Mouse (Mus musculus) neural tube, embryonic 12.5 days (tissue): ENCODE results near the gene Nbea. TPM values are rescaled to one million over a fixed set of nuclear protein-coding genes. Genes with fewer than 3 reads are reported as not detected.

ENCODE experiments used
- ATAC-seq: fragments of 200-750 bp; cut with Nextera tagmentation; 2 replicates; pipeline ENCODE4 v1.8.0; 2017; ENCODE audit warnings: low read depth, mild to moderate bottlenecking, moderate TSS enrichment, moderate library complexity; ENCODE audit not compliant: low FRiP score
- H3K27ac ChIP-seq: fragments of 300-500 bp; sonication (generic); 2 replicates; pipeline ENCODE4 v1.5.1; 2016
- H3K27me3 ChIP-seq: fragments of 300-500 bp; sonication (generic); replicated peaks from 2 replicates; pipeline ENCODE4 v1.6.1; 2016; ENCODE audit warnings: mild to moderate bottlenecking
- H3K36me3 ChIP-seq: fragments of 300-500 bp; sonication (generic); 2 replicates; pipeline ENCODE4 v1.6.1; 2016; ENCODE audit warnings: mild to moderate bottlenecking
- H3K4me1 ChIP-seq: fragments of 300-500 bp; sonication (generic); 2 replicates; pipeline ENCODE4 v1.6.1; 2016
- H3K4me2 ChIP-seq: fragments of 300-500 bp; sonication (generic); replicated peaks from 2 replicates; pipeline ENCODE4 v1.6.1; 2016; ENCODE audit warnings: mild to moderate bottlenecking
- H3K4me3 ChIP-seq: fragments of 300-500 bp; sonication (generic); 2 replicates; pipeline ENCODE4 v1.5.1; 2016
- H3K9ac ChIP-seq: fragments of 300-500 bp; sonication (generic); 2 replicates; pipeline ENCODE4 v1.6.1; 2016; ENCODE audit warnings: mild to moderate bottlenecking
- H3K9me3 ChIP-seq: fragments of 300-500 bp; sonication (generic); 2 replicates; pipeline ENCODE4 v1.6.1; 2016; ENCODE audit warnings: mild to moderate bottlenecking
- WGBS: fragments of 180-500 bp; shearing (Covaris S2); methylation state at CpG from one replicate; pipeline ENCODE4 v1.1.7; 2016; 5-methylcytosine and 5-hydroxymethylcytosine counted together
- polyA plus RNA-seq: library from polyadenylated mRNA; unstranded; fragments of >200 nt; fragmentation: Nextera tagmentation; extraction: Ambion mirVana; gene quantifications from 2 replicates; pipeline ENCODE4 v1.2.1, GENCODE M21; 2016

The Nbea gene
- polyA plus RNA-seq, 1 experiment from 2014 or later: 28.5 TPM

DNA sequence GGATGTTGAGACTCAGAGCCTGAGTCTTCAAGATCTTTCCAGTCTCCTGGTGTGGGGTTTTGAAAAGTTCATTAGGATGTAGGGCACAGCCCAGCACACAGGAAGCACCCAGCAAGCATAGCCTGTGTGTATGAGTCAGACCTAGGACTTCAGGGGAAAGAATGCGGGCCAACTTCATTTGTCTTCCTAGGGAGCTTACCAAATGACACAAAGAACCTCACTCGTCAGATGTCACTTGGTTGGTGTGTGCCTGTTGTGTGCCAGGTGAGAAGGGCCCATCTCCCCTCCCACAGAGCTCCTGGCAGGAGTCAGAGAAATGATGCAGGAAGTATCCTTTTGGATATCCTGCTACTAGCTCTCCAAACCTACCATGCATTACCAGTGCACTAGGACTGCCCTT is 593.2 kb downstream of the Nbea start:
- no peak overlapping the region for H3K4me2 ChIP-seq
- H3K9me3 ChIP-seq: no peaks in the 10 kb centered on the region
- no peak overlapping the region for H3K4me3 ChIP-seq
- no peak for ATAC-seq
- H3K27ac ChIP-seq: no peak overlapping the region
- peaks cover 16% of the 10 kb centered on the region for H3K4me1 ChIP-seq
- H3K27me3 ChIP-seq: no peaks in the 10 kb centered on the region
- H3K9ac ChIP-seq: no peak overlapping the region
- 70% methylated on average over 2 of the region's 2 CpGs for WGBS
- H3K36me3 ChIP-seq: no peaks in the 10 kb centered on the region

DNA sequence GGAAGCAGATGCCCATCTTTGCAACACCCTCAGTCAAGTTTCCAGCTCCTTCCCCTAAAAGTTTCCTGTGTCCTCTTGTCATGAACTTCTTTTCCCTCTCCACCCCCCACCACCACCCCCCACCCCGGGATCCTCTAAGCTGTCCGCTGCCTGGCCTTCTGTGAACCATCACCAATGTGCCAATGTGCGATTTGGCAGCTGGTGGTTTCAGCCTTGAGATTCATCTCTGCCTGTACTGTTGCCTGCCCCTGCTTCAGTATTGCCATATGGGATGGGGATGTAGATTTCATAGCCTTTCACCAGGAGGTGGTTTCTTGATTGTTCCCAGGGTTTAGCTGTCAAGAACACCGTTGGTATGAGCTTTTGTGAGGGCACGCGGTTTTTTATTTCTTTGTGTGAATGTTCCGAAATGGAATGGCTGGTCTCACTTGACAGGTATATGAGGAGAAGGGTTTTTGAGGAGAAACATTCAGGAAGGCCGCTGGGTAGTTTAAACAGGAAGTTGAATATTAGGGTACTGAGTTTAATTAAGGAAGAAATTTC is 594.0 kb downstream of the Nbea start:
- no peak overlapping the region for H3K9ac ChIP-seq
- H3K27ac ChIP-seq: no peak overlapping the region
- no peak overlapping the region for H3K4me2 ChIP-seq
- no peaks in the 10 kb centered on the region for H3K36me3 ChIP-seq
- H3K9me3 ChIP-seq: no peaks in the 10 kb centered on the region
- ATAC-seq: no peak
- no peaks in the 10 kb centered on the region for H3K27me3 ChIP-seq
- H3K4me1 ChIP-seq: peaks cover 16% of the 10 kb centered on the region
- no peak overlapping the region for H3K4me3 ChIP-seq
- WGBS: 78% methylated on average over 8 of the region's 8 CpGs

DNA sequence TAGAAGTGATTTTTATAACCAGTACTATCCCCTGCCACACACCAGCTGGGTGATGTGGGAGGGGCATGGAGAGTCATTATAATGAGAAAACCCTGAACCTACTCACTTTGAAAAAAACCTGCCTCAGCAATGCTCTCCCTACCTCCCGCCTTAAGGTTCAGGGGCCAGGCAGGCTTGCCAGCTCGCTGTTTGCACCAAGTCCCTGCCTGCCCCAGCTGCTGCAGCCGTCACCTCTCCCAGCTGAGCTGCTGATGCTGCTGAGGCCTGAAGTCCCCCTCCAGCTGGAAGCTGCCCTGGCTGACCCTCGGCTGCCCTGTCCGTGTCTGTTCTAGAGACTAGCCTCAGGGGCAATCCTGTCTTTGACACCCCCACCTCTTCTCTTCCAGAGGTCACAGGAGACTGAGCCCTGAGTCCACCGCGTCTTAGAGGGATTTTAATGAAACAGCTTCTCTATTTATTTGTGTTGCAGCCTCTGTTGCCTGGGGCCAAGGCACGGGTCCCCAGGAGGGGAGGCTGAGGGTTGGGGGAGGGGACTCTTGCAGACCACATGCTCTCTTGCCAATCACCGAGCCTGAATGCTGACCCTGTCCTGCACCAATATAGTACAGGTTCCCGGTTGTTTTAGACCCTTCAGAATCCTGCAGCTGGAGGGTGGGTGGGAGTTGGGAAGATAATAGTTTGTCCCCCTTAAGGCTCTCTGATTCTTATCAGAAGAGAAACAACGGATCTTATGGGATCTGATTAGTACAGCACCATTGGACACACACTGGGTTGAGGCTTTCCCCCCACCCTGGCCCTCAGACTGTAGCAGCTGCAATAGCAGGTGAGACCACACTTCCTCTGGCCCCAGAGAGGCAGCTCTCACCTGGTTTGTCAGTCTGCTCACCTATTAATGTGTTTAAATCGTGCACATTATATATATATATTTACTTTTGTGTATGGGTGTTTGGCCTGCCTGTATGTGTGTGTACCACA is 595.2 kb downstream of the Nbea start:
- Histone ChIP-seq H3K27ac (0 out of 2 replicates have a peak overlapping the region, but pooled peaks have one; percentile 50), H3K4me1 (peaks cover 16% of the 10 kb centered on the region), H3K9me3 (no peaks in the 10 kb centered on the region), H3K9ac (0 out of 2 replicates have a peak overlapping the region, but pooled peaks have one; percentile 22), H3K4me3 (no peak overlapping the region), H3K27me3 (no peaks in the 10 kb centered on the region), H3K36me3 (no peaks in the 10 kb centered on the region), H3K4me2 (peak overlapping the region; percentile 39)
- WGBS: 11% methylated on average over 12 of the region's 12 CpGs
- ATAC-seq: peak; percentile 84

DNA sequence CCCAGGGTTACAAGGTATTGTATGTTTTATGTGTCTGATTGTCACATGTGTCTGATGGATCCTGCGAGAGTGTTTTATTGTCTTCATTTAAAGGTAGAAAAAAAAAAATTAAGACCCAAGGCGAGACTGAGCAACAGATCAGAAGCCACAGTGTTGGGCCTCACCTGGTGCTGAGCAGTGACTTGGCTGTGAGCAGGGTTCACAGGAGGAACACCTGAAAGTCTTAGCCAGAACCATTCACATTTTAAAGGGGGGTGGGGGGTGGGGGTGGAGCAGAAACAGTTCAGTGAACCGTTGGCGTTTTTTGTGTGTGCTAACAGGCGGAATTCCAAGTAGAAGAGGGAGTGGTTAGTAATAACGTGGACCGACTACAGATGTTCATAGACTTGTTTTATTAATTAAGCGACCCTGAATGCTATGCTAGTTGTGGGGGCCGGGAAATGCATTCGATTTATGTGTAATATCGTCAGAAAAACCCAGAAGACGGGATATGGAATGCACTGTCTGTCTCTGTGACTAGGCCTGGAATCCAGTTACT is 596.0 kb downstream of the Nbea start:
- Histone ChIP-seq H3K27me3 (no peaks in the 10 kb centered on the region), H3K9me3 (no peaks in the 10 kb centered on the region), H3K36me3 (no peaks in the 10 kb centered on the region), H3K27ac (0 out of 2 replicates have a peak overlapping the region, but pooled peaks have one; percentile 50), H3K4me1 (peaks cover 16% of the 10 kb centered on the region), H3K9ac (0 out of 2 replicates have a peak overlapping the region, but pooled peaks have one; percentile 22), H3K4me2 (peak overlapping the region; percentile 39), H3K4me3 (no peak overlapping the region)
- WGBS: 31% methylated on average over 12 of the region's 12 CpGs
- 0 out of 2 replicates have a peak, but pooled peaks have one; percentile 22 for ATAC-seq
